Mouse (Mus musculus): ENCODE results near the gene Tmem185b. TPM values are rescaled to one million over a fixed set of nuclear protein-coding genes. Genes with fewer than 3 reads are reported as not detected.
A peak's percentile ranks its signal among the peaks of the same experiment; 100 is the strongest.

Gene Tmem185b
- 18.7 and 19.1 TPM in 2 replicates for polyA plus RNA-seq (2015; fragmentation: Nextera tagmentation; extraction: Ambion mirVana)

DNA sequence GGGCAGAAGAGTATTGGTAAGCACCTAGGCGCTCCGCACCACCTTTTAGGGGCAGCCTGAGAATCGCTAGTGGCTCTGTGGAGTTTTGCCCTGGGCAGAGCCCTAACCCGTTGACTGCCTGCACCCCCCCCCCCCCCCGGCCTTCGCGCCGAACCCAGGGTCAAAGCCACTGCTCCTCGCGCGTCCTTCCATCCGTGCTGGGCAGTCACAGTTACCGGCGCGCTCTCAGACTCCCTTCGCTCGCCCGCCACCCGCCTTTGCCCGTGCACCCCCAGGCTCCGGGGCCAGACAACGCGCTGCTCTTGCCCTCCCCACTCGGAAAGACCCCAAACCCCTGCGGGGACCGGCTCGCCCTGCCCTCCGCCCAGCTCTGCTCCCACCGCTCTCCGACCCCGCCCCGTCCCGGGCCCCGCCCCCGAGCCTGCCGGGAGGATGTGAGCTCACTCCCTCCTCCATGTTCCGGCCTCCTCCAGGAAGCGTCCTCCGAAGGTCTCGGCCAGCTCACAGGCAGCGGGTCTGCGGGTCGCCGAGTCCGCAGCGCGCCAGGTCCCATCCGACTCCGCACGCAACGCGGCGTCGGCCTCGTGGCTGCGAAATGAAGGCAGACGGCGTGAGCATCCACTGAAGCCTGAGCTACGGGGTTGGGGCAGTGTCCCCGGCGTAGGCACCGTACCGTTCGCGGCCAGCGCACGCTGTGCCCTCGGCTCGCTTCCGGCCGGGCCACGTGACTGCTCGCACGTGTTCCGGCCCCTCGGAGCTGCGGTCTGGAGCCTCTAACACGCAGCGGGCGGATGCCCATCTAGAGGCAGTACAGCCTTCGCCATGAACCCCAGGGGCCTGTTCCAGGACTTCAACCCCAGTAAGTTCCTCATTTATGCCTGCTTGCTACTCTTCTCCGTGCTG is at the start of gene Tmem185b:
Tmem185b (plus strand) TSS at position 472 of the 903 bp plus-strand sequence.
- Histone ChIP-seq H3K9ac (peak within 1 kb of the TSS; percentile 83), H3K9me3 (replicated peaks) (0 out of 2 replicates have a peak, but pooled peaks cover 6% of the 10 kb centered on the region), H3K4me1 (peaks cover 24% of the 10 kb centered on the region), H3K4me3 (peak within 1 kb of the TSS; percentile 71), H3K4me2 (peak within 1 kb of the TSS; percentile 85), H3K27ac (peak within 1 kb of the TSS; percentile 69), H3K27me3 (no peaks in the 10 kb centered on the region), H3K36me3 (ENCODE audit: poor library complexity, severe bottlenecking) (peaks cover 36% of the 10 kb centered on the region)
- WGBS: 2% methylated on average over 75 of the region's 82 CpGs
- ATAC-seq: peak; percentile 98

DNA sequence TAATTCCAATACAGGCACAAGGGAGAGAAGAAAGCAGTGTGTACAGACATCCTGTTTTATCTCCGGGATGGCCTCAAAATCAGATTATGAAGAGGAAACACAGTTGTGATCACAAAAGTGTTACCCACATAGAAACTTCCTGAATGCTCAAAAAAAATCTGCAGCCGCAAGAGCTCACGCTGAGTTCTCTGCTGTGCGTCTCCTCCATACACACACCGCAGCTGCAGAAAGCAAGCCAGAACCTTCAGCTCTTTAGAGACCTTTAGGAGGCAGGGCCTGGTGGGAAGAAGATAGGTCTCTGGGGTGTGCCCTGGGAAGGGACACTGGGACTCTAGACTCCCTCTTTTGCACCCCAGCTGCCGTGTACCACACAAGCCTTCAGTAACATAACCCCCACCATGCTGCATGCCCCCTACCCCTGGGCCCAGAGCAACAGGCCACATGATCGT is 49.0 kb upstream of the Tmem185b start:
- 89% methylated on average over 7 of the region's 7 CpGs for WGBS
- ATAC-seq: no peak
- no peak overlapping the region for H3K9ac ChIP-seq
- H3K4me2 ChIP-seq: no peak overlapping the region
- H3K27ac ChIP-seq: no peak overlapping the region
- no peaks in the 10 kb centered on the region for H3K27me3 ChIP-seq
- no peaks in the 10 kb centered on the region for H3K9me3 ChIP-seq (replicated peaks)
- peaks cover 8% of the 10 kb centered on the region for H3K4me1 ChIP-seq
- peaks cover 17% of the 10 kb centered on the region for H3K36me3 ChIP-seq (ENCODE audit: poor library complexity, severe bottlenecking)
- H3K4me3 ChIP-seq: no peak overlapping the region

DNA sequence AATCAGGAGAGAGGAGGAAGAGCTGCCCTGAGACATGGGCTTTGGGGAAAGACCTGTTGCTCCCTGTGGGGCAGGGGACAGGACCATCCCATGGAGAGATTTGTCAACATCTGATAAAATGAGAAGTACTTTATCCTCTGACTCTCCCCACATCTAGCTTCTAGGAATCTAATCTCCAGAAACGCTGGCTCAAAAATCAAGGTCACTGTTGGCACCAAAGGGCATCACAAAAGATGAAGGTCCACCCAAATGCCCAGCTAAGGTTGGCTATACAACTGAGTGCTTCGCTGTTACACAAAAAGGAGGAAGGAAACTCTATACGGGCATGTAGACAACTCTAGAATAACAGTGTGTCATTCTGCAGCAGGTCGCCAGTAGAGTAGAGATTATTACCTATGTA is 46.3 kb upstream of the Tmem185b start:
- Histone ChIP-seq H3K4me3 (no peak overlapping the region), H3K9ac (no peak overlapping the region), H3K4me2 (no peak overlapping the region), H3K36me3 (ENCODE audit: poor library complexity, severe bottlenecking) (peaks cover 13% of the 10 kb centered on the region), H3K27me3 (no peaks in the 10 kb centered on the region), H3K9me3 (replicated peaks) (no peaks in the 10 kb centered on the region), H3K4me1 (no peaks in the 10 kb centered on the region), H3K27ac (no peak overlapping the region)
- ATAC-seq: no peak
- 91% methylated on average over 4 of the region's 4 CpGs for WGBS

DNA sequence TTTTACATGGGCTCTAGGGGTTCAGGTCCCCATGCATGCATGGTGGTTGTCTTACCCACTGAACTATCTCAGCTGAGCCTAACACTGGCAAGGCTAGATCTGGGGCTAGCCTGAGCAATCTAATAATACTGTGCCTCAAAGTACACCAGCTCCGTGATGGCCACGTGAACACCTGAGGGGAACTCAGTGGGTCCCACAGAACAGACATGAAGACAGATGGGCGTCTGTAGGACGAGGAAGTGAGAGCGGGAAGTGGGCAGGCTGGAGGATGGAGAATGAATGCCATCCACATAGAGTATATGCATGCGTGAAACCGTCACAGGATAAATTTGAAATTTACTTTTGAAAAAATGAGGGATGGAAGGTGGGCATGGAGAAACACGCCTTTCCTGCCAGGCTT is 45.3 kb upstream of the Tmem185b start:
- no peak for ATAC-seq
- no peaks in the 10 kb centered on the region for H3K27me3 ChIP-seq

DNA sequence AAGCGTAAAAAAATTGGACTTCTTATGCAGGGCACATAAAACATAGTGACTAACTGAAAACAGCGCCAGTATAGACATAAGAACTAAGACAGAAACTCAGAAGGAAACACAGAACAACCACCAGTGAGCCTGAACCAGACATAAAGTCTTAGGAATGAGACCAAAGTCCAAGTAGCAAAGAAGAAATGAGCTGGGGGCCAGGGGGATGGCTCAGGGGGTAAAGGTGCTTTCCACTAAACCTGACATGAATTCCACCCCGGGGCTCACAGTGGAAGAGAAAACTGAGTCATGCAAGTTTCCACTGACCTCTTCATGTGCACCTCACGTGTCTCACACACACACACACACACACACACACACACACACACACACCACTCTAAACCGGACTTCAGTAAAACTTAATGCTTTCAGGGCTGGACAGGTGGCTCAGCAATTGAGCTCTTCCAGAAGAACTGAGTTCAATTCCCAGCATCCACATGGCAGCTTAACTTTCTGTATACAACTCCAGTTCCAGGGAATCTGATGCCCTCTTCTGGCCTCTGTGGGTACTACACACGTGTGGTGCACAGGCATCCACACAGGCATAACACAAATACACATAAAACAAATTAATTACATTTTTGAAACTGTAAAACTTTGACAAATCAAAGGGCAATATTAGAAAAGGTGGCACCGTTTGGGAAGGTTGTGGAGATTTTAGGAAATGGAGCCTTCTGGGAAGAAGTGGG is 44.6 kb upstream of the Tmem185b start:
- no peak for ATAC-seq
- H3K9me3 ChIP-seq (replicated peaks): no peaks in the 10 kb centered on the region
- WGBS: 96% methylated on average over 7 of the region's 7 CpGs
- H3K9ac ChIP-seq: no peak overlapping the region
- H3K27ac ChIP-seq: no peak overlapping the region
- H3K36me3 ChIP-seq (ENCODE audit: poor library complexity, severe bottlenecking): peaks cover 3% of the 10 kb centered on the region; the same call in 1 of the 2 replicates
- 0 out of 2 replicates have a peak, but pooled peaks cover 4% of the 10 kb centered on the region for H3K4me1 ChIP-seq
- H3K4me2 ChIP-seq: no peak overlapping the region
- H3K4me3 ChIP-seq: no peak overlapping the region
- no peaks in the 10 kb centered on the region for H3K27me3 ChIP-seq

More for the DNA sequence above, 45.3 kb upstream of the Tmem185b start:
- Histone ChIP-seq H3K27ac (no peak overlapping the region), H3K4me1 (no peaks in the 10 kb centered on the region), H3K4me2 (no peak overlapping the region), H3K9me3 (replicated peaks) (no peaks in the 10 kb centered on the region), H3K9ac (no peak overlapping the region), H3K4me3 (no peak overlapping the region), H3K36me3 (ENCODE audit: poor library complexity, severe bottlenecking) (peaks cover 5% of the 10 kb centered on the region)
- WGBS: 95% methylated on average over 8 of the region's 8 CpGs

DNA sequence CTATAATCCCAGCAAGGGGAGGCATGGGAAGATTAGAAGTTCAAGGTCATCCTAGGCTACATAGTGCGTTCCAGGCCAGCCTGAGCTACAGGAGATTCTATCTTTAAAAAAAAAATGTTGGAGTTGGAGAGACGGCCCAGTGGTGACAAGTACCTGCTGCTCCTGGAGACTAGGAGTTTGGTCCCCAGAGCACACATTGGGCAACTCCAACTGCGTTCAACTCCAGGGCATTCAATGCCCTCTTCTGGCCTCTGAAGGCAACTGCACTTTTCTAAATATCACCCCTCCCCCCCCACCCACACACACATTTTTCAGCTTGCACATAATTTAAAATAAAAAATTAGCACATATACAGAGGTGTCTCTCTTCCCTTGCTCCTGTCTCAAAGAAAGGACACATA is 43.1 kb upstream of the Tmem185b start:
- Histone ChIP-seq H3K36me3 (ENCODE audit: poor library complexity, severe bottlenecking) (peaks cover 3% of the 10 kb centered on the region; the same call in 1 of the 2 replicates), H3K4me1 (peaks cover 19% of the 10 kb centered on the region), H3K9me3 (replicated peaks) (no peaks in the 10 kb centered on the region), H3K27me3 (no peaks in the 10 kb centered on the region), H3K9ac (no peak overlapping the region), H3K4me3 (no peak overlapping the region), H3K27ac (no peak overlapping the region), H3K4me2 (no peak overlapping the region)
- 68% methylated on average over 3 of the region's 3 CpGs for WGBS
- no peak for ATAC-seq

DNA sequence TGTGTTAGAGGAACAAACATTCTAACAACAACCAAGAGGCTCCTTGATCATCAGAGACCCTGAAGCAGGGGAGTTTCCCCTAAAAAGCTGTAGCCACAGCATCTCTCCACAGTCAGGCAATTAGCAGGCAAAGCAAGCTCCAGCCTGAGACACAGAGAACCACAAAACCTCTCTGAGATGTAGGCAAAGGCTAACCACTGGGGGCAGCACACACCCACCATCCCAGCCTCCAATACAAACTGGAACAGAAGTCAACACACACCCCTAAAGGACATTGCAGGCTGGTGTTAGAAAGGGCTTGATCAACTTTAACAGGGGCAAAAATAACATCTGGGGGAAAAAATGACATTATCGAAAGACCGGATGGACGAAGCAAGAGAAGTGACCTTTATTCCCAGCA is 41.5 kb upstream of the Tmem185b start:
- H3K36me3 ChIP-seq (ENCODE audit: poor library complexity, severe bottlenecking): peaks cover 3% of the 10 kb centered on the region; the same call in 1 of the 2 replicates
- 56% methylated on average over 3 of the region's 3 CpGs for WGBS
- no peak overlapping the region for H3K9ac ChIP-seq
- no peak overlapping the region for H3K27ac ChIP-seq
- H3K27me3 ChIP-seq: no peaks in the 10 kb centered on the region
- ATAC-seq: 0 out of 2 replicates have a peak, but pooled peaks have one; percentile 49
- H3K4me3 ChIP-seq: no peak overlapping the region
- H3K4me1 ChIP-seq: peaks cover 23% of the 10 kb centered on the region
- H3K4me2 ChIP-seq: no peak overlapping the region
- H3K9me3 ChIP-seq (replicated peaks): no peaks in the 10 kb centered on the region

DNA sequence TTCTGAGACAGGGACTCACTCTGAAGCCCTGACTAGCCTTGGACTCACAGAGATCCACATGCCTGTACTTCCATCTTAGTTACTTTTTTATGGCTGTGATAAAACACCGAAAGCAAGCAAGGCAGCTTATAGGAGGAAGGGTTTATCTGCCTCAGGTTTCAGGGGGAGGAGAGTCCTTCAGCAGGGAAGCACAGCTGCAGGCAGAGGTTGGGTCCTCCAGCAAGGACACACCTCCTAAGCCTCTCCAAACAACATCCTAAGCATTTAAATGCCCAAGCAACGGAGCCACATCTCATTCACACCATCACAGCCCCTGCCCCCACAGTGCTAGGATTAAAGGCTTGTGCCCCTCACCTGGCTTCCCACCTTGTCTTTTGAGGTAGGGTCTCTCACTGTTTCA is 40.1 kb upstream of the Tmem185b start:
- no peak for ATAC-seq
- no peak overlapping the region for H3K4me2 ChIP-seq
- no peak overlapping the region for H3K4me3 ChIP-seq
- H3K9ac ChIP-seq: no peak overlapping the region
- peaks cover 23% of the 10 kb centered on the region for H3K4me1 ChIP-seq
- no peak overlapping the region for H3K27ac ChIP-seq
- WGBS: 14% methylated on average over 2 of the region's 2 CpGs
- no peaks in the 10 kb centered on the region for H3K36me3 ChIP-seq (ENCODE audit: poor library complexity, severe bottlenecking)
- H3K27me3 ChIP-seq: no peaks in the 10 kb centered on the region
- no peaks in the 10 kb centered on the region for H3K9me3 ChIP-seq (replicated peaks)

DNA sequence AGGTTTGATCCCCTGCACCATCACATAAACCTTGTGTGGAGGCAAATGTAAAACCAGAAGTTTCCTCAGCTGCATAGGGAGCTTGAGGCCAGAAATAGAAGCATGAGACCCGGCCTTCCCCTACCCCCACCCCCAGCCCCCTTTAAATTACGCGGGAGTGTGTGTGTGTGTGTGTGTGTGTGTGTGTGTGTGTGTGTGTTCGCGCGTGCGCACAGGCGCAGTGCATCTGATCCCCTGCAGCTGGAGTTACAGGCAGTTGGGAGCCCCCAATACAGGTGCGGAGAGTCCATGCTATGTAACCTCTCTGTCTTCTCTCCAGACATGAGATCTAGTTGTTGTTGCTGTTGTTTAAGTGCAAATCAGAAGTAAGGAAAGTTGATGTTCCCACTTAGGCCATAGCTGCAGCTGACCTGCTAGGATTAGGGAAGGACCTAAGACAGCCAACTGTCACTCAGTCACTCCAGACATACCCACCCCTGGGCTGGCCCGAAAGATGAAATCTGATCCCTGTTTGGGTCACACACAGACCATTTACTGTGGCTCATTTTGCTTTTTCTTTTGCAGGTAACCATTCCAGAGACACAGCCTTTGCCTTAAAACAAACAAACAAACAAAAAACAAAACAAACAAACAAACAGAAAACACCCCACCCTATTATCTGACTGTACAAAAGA is 37.9 kb upstream of the Tmem185b start:
- H3K4me3 ChIP-seq: no peak overlapping the region
- peaks cover 27% of the 10 kb centered on the region for H3K4me1 ChIP-seq
- no peak for ATAC-seq
- no peaks in the 10 kb centered on the region for H3K27me3 ChIP-seq
- no peak overlapping the region for H3K9ac ChIP-seq
- 67% methylated on average over 10 of the region's 10 CpGs for WGBS
- H3K9me3 ChIP-seq (replicated peaks): no peaks in the 10 kb centered on the region
- no peaks in the 10 kb centered on the region for H3K36me3 ChIP-seq (ENCODE audit: poor library complexity, severe bottlenecking)
- no peak overlapping the region for H3K4me2 ChIP-seq
- no peak overlapping the region for H3K27ac ChIP-seq

DNA sequence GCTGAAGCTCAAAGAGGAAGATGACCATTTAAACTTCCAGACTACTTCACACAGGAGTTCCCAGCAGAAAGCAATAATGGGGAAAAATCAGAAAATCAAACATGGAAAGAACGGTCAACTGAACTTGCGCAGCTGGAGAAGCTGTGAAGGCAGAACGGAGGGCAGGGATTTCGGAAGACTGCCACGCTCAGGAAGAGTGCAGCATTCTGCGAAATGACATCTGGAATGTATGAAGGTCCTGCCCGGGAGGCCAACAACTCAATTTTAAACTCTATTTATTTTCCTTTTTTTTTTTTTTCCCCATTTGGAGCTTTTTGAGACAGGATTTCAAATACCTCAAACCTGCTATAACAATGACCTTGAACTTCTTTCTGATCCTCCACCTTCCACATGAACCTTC is 35.2 kb upstream of the Tmem185b start:
- Histone ChIP-seq H3K27me3 (no peaks in the 10 kb centered on the region), H3K4me1 (peaks cover 27% of the 10 kb centered on the region), H3K9ac (no peak overlapping the region), H3K27ac (no peak overlapping the region), H3K4me2 (no peak overlapping the region), H3K9me3 (replicated peaks) (no peaks in the 10 kb centered on the region), H3K36me3 (ENCODE audit: poor library complexity, severe bottlenecking) (no peaks in the 10 kb centered on the region), H3K4me3 (no peak overlapping the region)
- WGBS: 87% methylated on average over 7 of the region's 7 CpGs
- no peak for ATAC-seq

DNA sequence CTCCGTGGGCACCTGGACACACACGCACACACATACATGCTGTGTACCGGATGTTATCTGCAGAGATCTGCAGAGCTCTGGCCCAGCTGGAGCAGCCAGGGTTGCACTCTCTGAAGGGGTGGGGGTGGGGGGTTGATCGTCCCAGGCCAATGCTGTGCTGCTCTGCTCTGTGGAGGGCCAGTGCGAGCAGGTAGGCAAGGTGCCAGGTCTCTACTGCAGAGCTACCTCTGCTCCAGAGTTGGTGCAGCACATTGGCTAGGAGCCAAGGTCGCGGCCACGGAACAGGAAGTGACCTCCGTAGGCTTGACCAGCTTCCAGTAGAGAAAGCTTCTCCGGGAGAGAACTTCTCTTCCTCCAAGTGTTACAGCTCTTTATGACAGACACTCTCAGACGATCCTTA is 33.9 kb upstream of the Tmem185b start:
- H3K27ac ChIP-seq: no peak overlapping the region

DNA sequence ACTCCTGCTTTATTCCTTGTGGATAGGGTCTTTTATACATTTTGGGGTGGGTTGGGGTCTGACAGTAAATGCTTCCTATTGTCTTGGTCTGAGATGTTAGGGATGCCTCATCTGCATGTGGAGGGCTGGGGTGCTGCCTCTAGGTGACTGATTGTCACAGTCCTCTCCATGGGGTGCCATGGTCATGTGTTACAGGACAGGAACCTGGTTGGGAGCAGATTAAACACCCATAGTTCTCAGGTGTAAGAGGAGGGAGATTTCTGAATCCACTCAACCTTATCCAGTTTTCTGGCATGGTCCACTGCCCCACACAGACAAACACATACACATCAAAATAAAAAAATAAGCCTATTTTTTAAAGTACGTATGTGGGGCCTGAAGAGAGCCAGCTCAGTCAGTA is 33.5 kb upstream of the Tmem185b start:
- Histone ChIP-seq H3K27me3 (no peaks in the 10 kb centered on the region), H3K27ac (no peak overlapping the region), H3K9me3 (replicated peaks) (no peaks in the 10 kb centered on the region), H3K36me3 (ENCODE audit: poor library complexity, severe bottlenecking) (no peaks in the 10 kb centered on the region), H3K9ac (no peak overlapping the region), H3K4me2 (no peak overlapping the region), H3K4me1 (peaks cover 12% of the 10 kb centered on the region), H3K4me3 (no peak overlapping the region)
- WGBS: 90% methylated on average over 1 of the region's 1 CpGs
- no peak for ATAC-seq

More for the DNA sequence above, 33.9 kb upstream of the Tmem185b start:
- Histone ChIP-seq H3K4me3 (no peak overlapping the region), H3K27me3 (no peaks in the 10 kb centered on the region), H3K4me2 (no peak overlapping the region), H3K9ac (no peak overlapping the region), H3K4me1 (peaks cover 16% of the 10 kb centered on the region), H3K9me3 (replicated peaks) (no peaks in the 10 kb centered on the region), H3K36me3 (ENCODE audit: poor library complexity, severe bottlenecking) (no peaks in the 10 kb centered on the region)
- WGBS: 66% methylated on average over 11 of the region's 11 CpGs
- no peak for ATAC-seq
